Mouse (Mus musculus) subcutaneous adipose tissue, adult 2 months (tissue): ENCODE data around the gene Zfp112. TPM values are rescaled to one million over a fixed set of nuclear protein-coding genes. Genes with fewer than 3 reads are reported as not detected.

Experiments used
- polyA plus RNA-seq: library from polyadenylated mRNA; depleted of rRNA; stranded (reverse); fragments of >200 nt; gene quantifications from 2 replicates; pipeline ENCODE4 v1.2.3, GENCODE M21; 2012; ENCODE audit warnings: low replicate concordance; rRNA removed

Gene Zfp112
- 2.0 and 4.3 TPM in 2 replicates for polyA plus RNA-seq

DNA sequence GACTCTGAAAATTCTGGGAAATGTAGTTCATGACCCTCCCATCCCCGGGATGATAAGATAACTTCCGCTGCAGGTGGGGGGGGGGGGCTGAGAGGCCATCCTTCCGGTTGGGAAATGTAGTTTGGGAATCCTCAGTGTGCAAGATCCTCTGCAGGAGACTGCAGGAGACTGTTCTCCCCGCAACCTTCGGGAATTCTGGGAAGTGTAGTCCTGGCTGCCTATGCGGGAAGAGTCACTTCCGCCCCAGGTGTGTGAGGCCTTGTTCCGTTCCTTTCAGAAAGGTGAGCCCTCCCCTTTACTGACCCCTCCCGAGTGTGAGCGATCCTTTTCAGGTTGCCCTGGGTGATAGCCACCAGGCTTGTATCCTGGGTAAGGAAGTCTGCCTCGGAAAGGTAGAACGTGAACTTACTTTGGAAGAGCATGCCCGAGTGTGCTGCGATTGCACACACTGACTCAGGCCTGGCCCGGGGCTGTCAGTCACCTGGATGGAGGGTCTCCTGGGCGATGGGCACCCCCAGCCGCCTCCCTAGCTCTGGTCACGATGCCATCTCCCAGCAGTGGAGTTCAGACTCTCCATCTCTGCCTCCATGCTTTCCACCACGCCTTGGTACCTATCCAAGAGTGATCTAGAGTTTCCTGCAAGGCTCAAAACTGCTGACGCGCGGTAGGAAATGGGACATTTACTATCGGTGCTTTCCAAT is at the start of gene Zfp112:
Gene Zfp112, plus strand, starts transcription at position 159 of the 701 bp plus-strand sequence.

DNA sequence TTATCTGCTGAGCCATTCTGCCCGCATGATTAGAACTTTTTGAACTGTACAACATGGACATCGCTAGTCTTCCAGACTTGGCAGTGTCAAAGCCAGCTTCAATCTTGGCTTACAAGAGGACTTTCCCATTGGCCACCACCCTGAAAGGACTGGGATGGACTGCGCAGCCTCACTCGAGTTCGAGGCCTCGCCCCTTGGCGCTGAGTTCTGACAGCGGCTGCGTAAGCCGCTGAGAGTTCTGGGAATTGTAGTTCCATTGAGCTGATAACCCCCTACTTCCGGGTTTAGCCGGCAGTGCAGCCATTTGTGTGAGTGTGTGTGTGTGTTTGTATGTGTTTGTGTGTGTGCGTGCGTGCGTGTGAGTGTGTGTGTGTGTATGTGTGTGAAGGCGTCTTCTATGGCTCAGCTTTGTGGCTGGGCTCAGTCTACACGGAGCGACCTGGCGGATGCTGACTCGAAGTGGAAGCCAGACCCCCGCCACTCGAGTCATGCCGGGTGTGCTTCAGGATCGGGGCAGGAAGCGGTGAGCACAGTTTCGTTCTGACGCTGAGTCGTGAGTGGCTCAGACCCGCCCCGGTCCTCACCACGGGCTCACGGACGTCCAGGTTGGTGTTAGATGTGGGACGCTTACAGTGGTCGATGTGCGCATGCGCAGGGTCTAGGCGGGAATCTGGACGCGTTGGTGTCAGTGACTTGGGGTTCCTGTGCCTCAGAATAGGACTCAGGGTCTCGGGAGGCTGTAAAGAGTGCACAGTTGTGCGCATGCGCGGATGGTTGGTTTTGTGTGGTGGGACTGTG is 30.3 kb upstream of the Zfp112 start, which contains the start of gene Zfp180:
Gene Zfp180, plus strand, starts transcription at position 291 of the 798 bp plus-strand sequence.

DNA sequence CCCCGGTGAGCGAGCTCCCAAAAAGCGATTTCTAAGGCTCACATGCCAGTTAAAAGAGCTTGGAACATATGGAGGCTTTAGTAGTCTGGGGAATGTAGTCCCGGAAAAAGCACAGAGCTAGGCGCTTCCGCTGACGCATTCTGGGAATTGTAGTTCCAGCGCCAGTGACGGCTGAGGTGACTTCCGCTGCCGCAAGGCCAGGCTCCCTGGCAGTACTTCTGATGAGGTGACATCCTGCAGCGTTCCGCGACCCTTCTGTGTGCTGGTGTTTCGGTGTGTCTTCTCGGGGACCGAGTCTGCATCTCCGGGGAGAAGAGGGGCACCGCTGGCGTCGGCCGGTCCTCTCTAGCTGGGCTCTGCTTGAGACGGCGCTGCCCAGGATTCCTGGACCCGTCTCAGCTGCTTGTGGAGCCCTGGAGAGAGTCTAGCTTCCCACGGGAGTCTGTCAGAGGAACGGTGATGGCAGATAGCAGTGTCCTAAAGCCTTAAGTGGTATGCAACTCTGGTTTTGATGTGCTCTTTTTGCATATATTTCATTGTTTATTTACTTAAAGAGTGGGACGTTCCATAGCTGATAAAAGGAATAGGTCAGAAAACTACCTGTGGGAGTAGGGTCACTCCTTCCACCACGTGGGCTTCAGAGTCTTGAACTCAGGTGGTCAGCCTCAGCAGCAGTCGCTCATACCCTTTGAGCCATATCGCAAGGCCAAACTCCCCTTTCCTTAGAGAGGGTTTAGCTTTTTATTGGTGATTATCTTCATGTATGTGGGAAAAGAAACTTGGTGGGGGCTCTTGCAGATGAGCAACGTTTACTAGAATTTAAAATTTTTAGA is 22.1 kb downstream of the Zfp112 start, which contains the start of gene Zfp235:
Gene Zfp235, plus strand, starts transcription at position 174 of the 833 bp plus-strand sequence.

DNA sequence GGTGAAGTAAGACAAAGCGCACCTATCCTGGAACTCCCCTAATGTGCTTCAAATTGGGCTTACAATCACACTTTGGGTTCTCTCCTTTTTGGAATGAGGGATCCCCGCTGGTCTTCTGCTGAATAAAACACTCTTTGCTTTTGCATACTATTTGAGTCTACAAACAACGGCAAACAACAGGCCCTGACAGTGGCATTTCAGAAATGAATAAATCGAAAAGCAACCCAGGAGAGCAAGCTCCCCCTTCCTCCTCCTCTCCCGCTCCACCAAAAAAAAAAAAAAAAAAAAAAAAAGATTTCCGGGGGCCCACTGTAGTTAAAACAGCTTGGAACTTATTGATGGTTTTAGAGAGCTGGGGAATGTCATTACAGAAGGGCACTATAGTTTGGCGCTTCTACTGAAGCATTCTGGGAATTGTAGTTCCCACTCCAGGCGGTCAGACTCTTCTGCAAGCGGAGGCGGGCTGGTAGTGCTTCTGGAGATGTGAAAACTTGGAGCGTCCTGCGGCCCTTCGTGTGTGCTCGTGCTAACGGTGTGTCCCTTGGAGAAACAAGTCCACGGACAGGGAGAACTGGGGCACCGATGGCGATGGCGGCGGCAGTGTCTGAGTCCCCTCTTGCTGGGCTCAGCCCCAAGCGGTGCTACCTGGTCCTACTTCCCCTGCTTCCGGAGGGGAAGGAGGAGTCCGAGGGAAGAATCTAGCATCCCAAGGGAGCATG is 62.7 kb downstream of the Zfp112 start, which contains the start of gene Zfp114:
Gene Zfp114, plus strand, starts transcription at position 443 of the 719 bp plus-strand sequence.

Other genes with a start within 250 kb of the Zfp112 start
- not detected in 2 replicates for gene Vmn1r177, start 245.9 kb upstream of the Zfp112 start, polyA plus RNA-seq
- not detected in 2 replicates for gene Vmn1r178, start 220.3 kb upstream of the Zfp112 start, polyA plus RNA-seq
- not detected in 2 replicates for gene Vmn1r179, start 185.3 kb upstream of the Zfp112 start, polyA plus RNA-seq
- gene Vmn1r180, start 161.7 kb upstream of the Zfp112 start, polyA plus RNA-seq: not detected in 2 replicates
- not detected in 2 replicates for gene Vmn1r181, start 137.7 kb upstream of the Zfp112 start, polyA plus RNA-seq
- gene V1rd19, start 110.6 kb upstream of the Zfp112 start, polyA plus RNA-seq: not detected in 2 replicates
- not detected in 2 replicates for gene Vmn1r183, start 59.1 kb upstream of the Zfp112 start, polyA plus RNA-seq
- gene Zfp180, start 30.4 kb upstream of the Zfp112 start, polyA plus RNA-seq: 11.2 and 17.5 TPM in 2 replicates
- 7.5 and 11.7 TPM in 2 replicates for gene Zfp235, start 21.9 kb downstream of the Zfp112 start, polyA plus RNA-seq
- gene Zfp114, start 62.7 kb downstream of the Zfp112 start, polyA plus RNA-seq: 0.26 and 2.0 TPM in 2 replicates
- 2.2 and 5.3 TPM in 2 replicates for gene Zfp111, start 99.1 kb downstream of the Zfp112 start, polyA plus RNA-seq
- gene Zfp109, start 125.2 kb downstream of the Zfp112 start, polyA plus RNA-seq: 1.1 and 3.8 TPM in 2 replicates
- 1.4 and 2.6 TPM in 2 replicates for gene Zfp108, start 142.5 kb downstream of the Zfp112 start, polyA plus RNA-seq
- 1.4 and 4.7 TPM in 2 replicates for gene Zfp93, start 158.1 kb downstream of the Zfp112 start, polyA plus RNA-seq
- 6.1 and 13.2 TPM in 2 replicates for gene Zfp61, start 188.9 kb downstream of the Zfp112 start, polyA plus RNA-seq
- gene Zfp94, start 204.4 kb downstream of the Zfp112 start, polyA plus RNA-seq: 6.6 and 10.0 TPM in 2 replicates
- not detected in 2 replicates for gene Tescl, start 221.6 kb downstream of the Zfp112 start, polyA plus RNA-seq
- not detected in 2 replicates for gene Lypd5, start 236.9 kb downstream of the Zfp112 start, polyA plus RNA-seq